Mouse (Mus musculus) cortical plate, adult 2 months (tissue): ENCODE results near the gene Ahcyl1.

Source experiments
- CTCF ChIP-seq: fragments of 200-500 bp; IDR thresholded peaks from 2 replicates; pipeline ENCODE4 v1.5.1; 2011; ENCODE audit warnings: mild to moderate bottlenecking, control low read depth, low read length; ENCODE audit not compliant: insufficient read depth; ENCODE audit errors: extremely low read depth
- POLR2A ChIP-seq: fragments of 200-500 bp; IDR thresholded peaks from 2 replicates; pipeline ENCODE4 v1.6.1; 2011; ENCODE audit warnings: mild to moderate bottlenecking, low read length, control low read depth; ENCODE audit not compliant: insufficient read depth; ENCODE audit errors: extremely low read depth

DNA sequence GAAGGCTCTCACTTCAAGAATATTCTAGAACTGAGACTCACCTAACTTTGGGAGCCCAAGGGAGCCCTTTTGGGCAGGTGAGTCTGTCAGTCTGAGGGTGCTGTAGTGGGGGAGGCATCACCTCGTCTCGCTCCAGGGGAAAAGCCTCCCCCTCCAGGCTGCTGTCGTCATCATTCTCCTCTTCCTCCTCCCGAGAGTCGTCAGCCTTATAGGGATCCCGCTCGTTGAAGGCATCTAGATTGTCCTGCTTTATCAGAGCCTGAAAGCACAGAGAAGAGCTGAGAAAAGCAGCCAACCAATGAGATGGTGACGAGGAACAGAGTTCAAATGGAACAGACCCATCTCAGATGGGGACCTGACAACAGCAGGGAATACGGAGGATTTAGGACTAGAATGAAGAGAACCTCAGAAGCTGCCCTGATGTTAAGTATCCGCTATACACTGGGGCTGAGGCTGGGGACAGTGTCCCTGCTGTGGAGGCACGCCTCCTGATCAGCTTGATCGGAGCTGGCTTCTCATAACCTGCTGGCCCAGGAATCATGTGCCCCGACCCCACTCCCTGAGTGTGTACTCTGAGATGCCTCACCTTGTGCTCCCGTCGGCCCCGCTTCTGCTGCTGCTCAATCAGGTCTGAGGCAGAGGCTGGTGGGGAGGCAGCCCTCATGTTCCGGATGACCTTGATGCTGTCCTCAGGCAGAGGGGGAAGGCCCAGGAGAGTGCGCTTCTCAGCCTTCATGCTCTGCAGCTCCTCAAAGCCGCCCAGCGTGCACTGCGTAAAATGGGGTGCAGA lies 74.9 kb downstream of the Ahcyl1 start:
- TF ChIP-seq POLR2A (no peak), CTCF (no peak)
